Mouse (Mus musculus) intestine, embryonic 15.5 days (tissue): Measurements from ENCODE around the gene Gpx7. TPM values are rescaled to one million over a fixed set of nuclear protein-coding genes. Genes with fewer than 3 reads are reported as not detected.

Experiments used
- ATAC-seq: fragments of 200-750 bp; cut with Nextera tagmentation; 2 replicates; pipeline ENCODE4 v1.8.0; 2017; ENCODE audit warnings: moderate TSS enrichment, moderate library complexity
- H3K27ac ChIP-seq: fragments of 300-500 bp; sonication (generic); 2 replicates; pipeline ENCODE4 v1.5.1; 2015; ENCODE audit warnings: mild to moderate bottlenecking, inconsistent platforms
- H3K27me3 ChIP-seq: fragments of 300-500 bp; sonication (generic); replicated peaks from 2 replicates; pipeline ENCODE4 v1.6.1; 2015; ENCODE audit warnings: inconsistent platforms
- H3K36me3 ChIP-seq: fragments of 300-500 bp; sonication (generic); 2 replicates; pipeline ENCODE4 v1.6.1; 2015; ENCODE audit warnings: inconsistent platforms
- H3K4me1 ChIP-seq: fragments of 300-500 bp; sonication (generic); replicated peaks from 2 replicates; pipeline ENCODE4 v1.6.1; 2015; ENCODE audit warnings: inconsistent platforms
- H3K4me2 ChIP-seq: fragments of 300-500 bp; sonication (generic); replicated peaks from 2 replicates; pipeline ENCODE4 v1.6.1; 2015; ENCODE audit warnings: mild to moderate bottlenecking, inconsistent platforms
- H3K4me3 ChIP-seq: fragments of 300-500 bp; sonication (generic); replicated peaks from 2 replicates; pipeline ENCODE4 v1.5.1; 2015; ENCODE audit warnings: inconsistent platforms
- H3K9ac ChIP-seq: fragments of 300-500 bp; sonication (generic); 2 replicates; pipeline ENCODE4 v1.6.1; 2015; ENCODE audit warnings: inconsistent platforms
- H3K9me3 ChIP-seq: fragments of 300-500 bp; sonication (generic); 2 replicates; pipeline ENCODE4 v1.6.1; 2016; ENCODE audit warnings: inconsistent platforms
- WGBS: fragments of 180-500 bp; shearing (Covaris S2); methylation state at CpG from one replicate; pipeline ENCODE4 v1.1.7; 2015; 5-methylcytosine and 5-hydroxymethylcytosine counted together
- polyA plus RNA-seq: library from polyadenylated mRNA; unstranded; fragments of >200 nt; fragmentation: Nextera tagmentation; extraction: Ambion mirVana; gene quantifications from 2 replicates; pipeline ENCODE4 v1.2.1, GENCODE M21; 2015

Gene Gpx7
- polyA plus RNA-seq, 1 experiment from 2014 or later = 42.6 TPM

GRCm38 (mm10) chr4:108387106-108387505, 19.7 kb downstream of the Gpx7 start:
- H3K9me3 ChIP-seq = no peaks in the 10 kb centered on the region
- ATAC-seq = peak; percentile 39
- peak overlapping the region; percentile 35; the same call in 1 of the 2 replicates for H3K4me3 ChIP-seq
- peak overlapping the region; percentile 70; the same call in 1 of the 2 replicates for H3K27ac ChIP-seq
- H3K9ac ChIP-seq = no peak overlapping the region
- peak overlapping the region; percentile 70 for H3K4me2 ChIP-seq
- no peaks in the 10 kb centered on the region for H3K36me3 ChIP-seq
- peaks cover 14% of the 10 kb centered on the region for H3K4me1 ChIP-seq
- H3K27me3 ChIP-seq = peaks cover 21% of the 10 kb centered on the region
- WGBS = 24% methylated on average over 4 of the region's 4 CpGs

- no peak overlapping the region for H3K4me3 ChIP-seq
- no peak overlapping the region for H3K9ac ChIP-seq
- WGBS = 11% methylated on average over 1 of the region's 1 CpGs
- peaks cover 21% of the 10 kb centered on the region for H3K27me3 ChIP-seq
- H3K9me3 ChIP-seq = no peaks in the 10 kb centered on the region
- H3K4me2 ChIP-seq = no peak overlapping the region
- peaks cover 14% of the 10 kb centered on the region for H3K4me1 ChIP-seq
- H3K27ac ChIP-seq = no peak overlapping the region
- no peaks in the 10 kb centered on the region for H3K36me3 ChIP-seq
- no peak for ATAC-seq
Observed at GRCm38 (mm10) chr4:108386087-108386486, 20.7 kb downstream of the Gpx7 start.

GRCm38 (mm10) chr4:108383183-108383714, 23.5 kb downstream of the Gpx7 start, which contains the start of gene Shisal2a:
Shisal2a (minus strand) TSS chr4:108383349.
- Histone ChIP-seq H3K9me3 (no peaks in the 10 kb centered on the region), H3K9ac (peak within 1 kb of the TSS; percentile 58), H3K4me2 (peak within 1 kb of the TSS; percentile 89), H3K4me3 (peak within 1 kb of the TSS; percentile 44), H3K36me3 (no peaks in the 10 kb centered on the region), H3K27ac (no peak within 1 kb of the TSS), H3K4me1 (peaks cover 13% of the 10 kb centered on the region), H3K27me3 (peaks cover 21% of the 10 kb centered on the region)
- ATAC-seq = peak; percentile 31; the same call in 1 of the 2 replicates
- WGBS = 2% methylated on average over 55 of the region's 55 CpGs

GRCm38 (mm10) chr4:108380146-108380545, 26.6 kb downstream of the Gpx7 start:
- 23% methylated on average over 1 of the region's 1 CpGs for WGBS
- Histone ChIP-seq H3K27me3 (peaks cover 21% of the 10 kb centered on the region), H3K27ac (no peak overlapping the region), H3K9me3 (no peaks in the 10 kb centered on the region), H3K36me3 (no peaks in the 10 kb centered on the region), H3K4me3 (no peak overlapping the region), H3K4me2 (no peak overlapping the region), H3K4me1 (peaks cover 7% of the 10 kb centered on the region), H3K9ac (no peak overlapping the region)
- ATAC-seq = no peak

- H3K27me3 ChIP-seq = peaks cover 20% of the 10 kb centered on the region
- H3K9ac ChIP-seq = no peak overlapping the region
- 85% methylated on average over 3 of the region's 3 CpGs for WGBS
- H3K36me3 ChIP-seq = no peaks in the 10 kb centered on the region
- peaks cover 7% of the 10 kb centered on the region for H3K4me1 ChIP-seq
- no peak overlapping the region for H3K4me2 ChIP-seq
- H3K4me3 ChIP-seq = no peak overlapping the region
- ATAC-seq = no peak
- no peak overlapping the region for H3K27ac ChIP-seq
- H3K9me3 ChIP-seq = no peaks in the 10 kb centered on the region
Observed at GRCm38 (mm10) chr4:108379476-108379875, 27.3 kb downstream of the Gpx7 start.

GRCm38 (mm10) chr4:108372166-108372565, 34.6 kb downstream of the Gpx7 start:
- WGBS = 65% methylated on average over 3 of the region's 3 CpGs
- Histone ChIP-seq H3K36me3 (no peaks in the 10 kb centered on the region), H3K9me3 (no peaks in the 10 kb centered on the region), H3K9ac (no peak overlapping the region), H3K27ac (no peak overlapping the region), H3K4me2 (no peak overlapping the region), H3K4me3 (no peak overlapping the region), H3K4me1 (no peaks in the 10 kb centered on the region), H3K27me3 (no peaks in the 10 kb centered on the region)
- ATAC-seq = no peak

- Histone ChIP-seq H3K36me3 (no peaks in the 10 kb centered on the region), H3K9me3 (no peaks in the 10 kb centered on the region), H3K4me1 (no peaks in the 10 kb centered on the region), H3K4me3 (no peak overlapping the region), H3K9ac (no peak overlapping the region), H3K4me2 (no peak overlapping the region), H3K27me3 (no peaks in the 10 kb centered on the region), H3K27ac (no peak overlapping the region)
- WGBS = 86% methylated on average over 3 of the region's 3 CpGs
- no peak for ATAC-seq
Observed at GRCm38 (mm10) chr4:108371421-108371820, 35.3 kb downstream of the Gpx7 start.

GRCm38 (mm10) chr4:108370409-108370808, 36.4 kb downstream of the Gpx7 start:
- no peaks in the 10 kb centered on the region for H3K4me1 ChIP-seq
- WGBS = 55% methylated on average over 4 of the region's 4 CpGs
- no peaks in the 10 kb centered on the region for H3K27me3 ChIP-seq
- H3K4me2 ChIP-seq = no peak overlapping the region
- H3K36me3 ChIP-seq = no peaks in the 10 kb centered on the region
- H3K9ac ChIP-seq = no peak overlapping the region
- no peak overlapping the region for H3K4me3 ChIP-seq
- ATAC-seq = peak; percentile 88
- H3K9me3 ChIP-seq = no peaks in the 10 kb centered on the region
- H3K27ac ChIP-seq = no peak overlapping the region

GRCm38 (mm10) chr4:108369254-108369653, 37.5 kb downstream of the Gpx7 start:
- ATAC-seq = peak; percentile 34; the same call in 1 of the 2 replicates
- 36% methylated on average over 5 of the region's 5 CpGs for WGBS
- H3K9ac ChIP-seq = no peak overlapping the region

GRCm38 (mm10) chr4:108364111-108364476, 42.7 kb downstream of the Gpx7 start:
- H3K4me3 ChIP-seq = no peak overlapping the region
- H3K4me1 ChIP-seq = peaks cover 38% of the 10 kb centered on the region
- no peak overlapping the region for H3K4me2 ChIP-seq
- peak overlapping the region; percentile 45; the same call in 1 of the 2 replicates for H3K27ac ChIP-seq
- H3K36me3 ChIP-seq = no peaks in the 10 kb centered on the region
- WGBS = 31% methylated on average over 5 of the region's 5 CpGs
- H3K9me3 ChIP-seq = no peaks in the 10 kb centered on the region
- no peak for ATAC-seq
- H3K27me3 ChIP-seq = no peaks in the 10 kb centered on the region
- no peak overlapping the region for H3K9ac ChIP-seq

More at GRCm38 (mm10) chr4:108369254-108369653, 37.5 kb downstream of the Gpx7 start:
- Histone ChIP-seq H3K9me3 (no peaks in the 10 kb centered on the region), H3K27me3 (no peaks in the 10 kb centered on the region), H3K4me2 (no peak overlapping the region), H3K36me3 (no peaks in the 10 kb centered on the region), H3K4me3 (no peak overlapping the region), H3K4me1 (0 out of 2 replicates have a peak, but pooled peaks cover under 1% of the 10 kb centered on the region), H3K27ac (no peak overlapping the region)

GRCm38 (mm10) chr4:108363355-108364110, 43.2 kb downstream of the Gpx7 start:
- 13% methylated on average over 7 of the region's 7 CpGs for WGBS
- H3K27me3 ChIP-seq = no peaks in the 10 kb centered on the region
- H3K36me3 ChIP-seq = no peaks in the 10 kb centered on the region
- H3K9me3 ChIP-seq = no peaks in the 10 kb centered on the region
- H3K9ac ChIP-seq = 0 out of 2 replicates have a peak overlapping the region, but pooled peaks have one; percentile 17
- ATAC-seq = peak; percentile 26; the same call in 1 of the 2 replicates
- peaks cover 43% of the 10 kb centered on the region for H3K4me1 ChIP-seq
- no peak overlapping the region for H3K4me3 ChIP-seq
- H3K4me2 ChIP-seq = peak overlapping the region; percentile 52
- peak overlapping the region; percentile 87 for H3K27ac ChIP-seq

GRCm38 (mm10) chr4:108362321-108363261, 44.2 kb downstream of the Gpx7 start:
- peak overlapping the region; percentile 87 for H3K27ac ChIP-seq
- peak; percentile 85 for ATAC-seq
- 4% methylated on average over 18 of the region's 18 CpGs for WGBS
- no peaks in the 10 kb centered on the region for H3K27me3 ChIP-seq
- H3K4me3 ChIP-seq = no peak overlapping the region
- H3K36me3 ChIP-seq = no peaks in the 10 kb centered on the region
- H3K4me2 ChIP-seq = peak overlapping the region; percentile 52
- H3K9ac ChIP-seq = peak overlapping the region; percentile 17; the same call in 1 of the 2 replicates
- H3K9me3 ChIP-seq = no peaks in the 10 kb centered on the region
- H3K4me1 ChIP-seq = peaks cover 46% of the 10 kb centered on the region
